Mouse (Mus musculus) naive thymus-derived CD4-positive, alpha-beta T cell, adult 2 months (primary cell): ENCODE measurements around the gene Pcnx.
A peak's percentile ranks its signal among the peaks of the same experiment; 100 is the strongest.

Source experiments
- DNase-seq: peaks from one replicate; pipeline ENCODE4 v3.0.0-alpha.2; 2011; ENCODE audit warnings: low read depth

Pcnx gene

DNA sequence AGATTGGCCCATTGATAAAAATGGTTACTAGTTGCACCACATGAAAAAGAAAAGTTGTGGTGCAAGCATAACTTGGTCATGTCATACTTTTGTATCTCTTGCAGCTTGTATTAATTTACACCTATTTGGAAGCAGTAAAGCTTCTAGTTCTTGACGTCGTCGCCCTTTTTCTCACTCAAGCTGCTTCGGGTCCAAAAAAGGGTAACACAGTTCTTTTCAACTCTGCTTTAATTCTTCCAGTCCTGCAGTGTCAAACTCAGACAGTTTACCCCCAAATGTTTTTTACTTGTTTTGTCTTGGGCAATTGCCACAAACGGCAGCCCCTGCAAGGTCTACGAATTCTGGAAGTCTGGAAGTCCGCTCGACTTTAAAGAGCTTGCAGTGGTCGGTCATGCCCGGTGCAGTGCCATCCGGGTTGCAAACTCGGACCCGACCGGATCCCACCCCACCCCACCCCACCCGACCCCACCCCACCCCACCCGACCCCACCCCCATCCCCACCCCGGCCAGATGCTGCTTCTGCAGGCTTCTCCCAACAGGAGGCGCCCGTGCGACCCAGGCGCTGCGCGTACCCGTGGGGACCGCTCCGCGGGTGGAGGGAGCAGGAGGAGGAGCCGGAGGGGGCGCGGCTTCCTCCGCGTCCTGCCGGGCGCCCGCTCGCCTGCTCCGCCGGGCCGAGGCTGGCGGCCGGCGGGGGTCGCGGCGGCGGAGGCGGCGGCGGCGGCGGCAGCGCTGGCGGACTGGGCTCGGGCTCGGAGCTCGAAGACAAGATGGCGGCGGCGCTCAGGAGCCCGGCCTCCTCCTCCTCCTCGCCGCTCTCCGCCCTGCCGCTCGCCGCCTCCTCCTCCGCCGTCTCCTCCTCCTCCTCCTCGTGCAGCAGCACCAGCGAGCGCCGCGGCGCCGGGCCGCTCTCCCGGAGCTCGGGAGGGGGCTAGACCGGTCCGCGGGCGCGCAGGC, at the start of gene Pcnx:
TSS of gene Pcnx (plus strand) at position 673 of the 957 bp plus-strand sequence.
- DNase-seq: peak; percentile 85

GRCm38 (mm10) chr12:81810417-81810816, 49.4 kb upstream of the Pcnx start:
- DNase-seq: no peak

- DNase-seq: no peak
These were observed 45.1 kb upstream of the Pcnx start for GRCm38 (mm10) chr12:81814742-81815141.

DNA sequence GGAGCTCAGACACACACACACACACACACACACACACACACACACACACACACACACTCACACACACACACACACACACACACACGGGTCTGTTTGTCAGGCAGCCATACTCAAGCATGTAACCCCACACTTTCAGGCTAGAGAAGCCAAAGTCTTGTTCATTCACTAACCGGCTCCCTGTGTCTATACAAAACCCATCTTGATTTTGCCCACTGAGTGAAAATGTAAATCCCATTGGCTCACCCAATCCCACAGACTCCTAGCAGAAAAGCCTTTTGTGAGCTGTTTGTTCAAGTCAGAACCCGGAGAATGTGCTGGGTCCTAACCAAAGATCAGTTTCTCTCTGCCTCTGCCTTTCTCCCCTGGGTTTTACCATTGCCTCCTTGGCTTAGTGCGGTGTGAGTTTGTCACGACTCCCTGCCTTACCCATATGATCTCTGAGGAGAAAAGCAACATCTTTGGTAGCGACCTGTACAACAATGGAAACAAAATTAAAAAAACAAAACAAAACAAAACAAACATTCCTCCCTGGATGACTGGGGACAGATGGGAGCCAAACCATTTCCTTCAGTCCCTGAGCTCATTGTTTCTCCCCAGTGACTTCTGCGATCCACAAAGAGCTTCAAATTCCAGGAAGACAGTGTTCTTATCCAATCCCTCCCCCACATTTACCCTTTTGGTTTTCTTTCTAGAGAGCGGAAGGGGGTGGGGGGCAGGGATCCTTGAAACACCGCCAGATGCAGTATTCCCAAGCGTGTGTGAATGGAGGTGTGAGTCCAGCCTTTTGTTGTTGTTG, 43.3 kb upstream of the Pcnx start:
- DNase-seq: no peak

DNA sequence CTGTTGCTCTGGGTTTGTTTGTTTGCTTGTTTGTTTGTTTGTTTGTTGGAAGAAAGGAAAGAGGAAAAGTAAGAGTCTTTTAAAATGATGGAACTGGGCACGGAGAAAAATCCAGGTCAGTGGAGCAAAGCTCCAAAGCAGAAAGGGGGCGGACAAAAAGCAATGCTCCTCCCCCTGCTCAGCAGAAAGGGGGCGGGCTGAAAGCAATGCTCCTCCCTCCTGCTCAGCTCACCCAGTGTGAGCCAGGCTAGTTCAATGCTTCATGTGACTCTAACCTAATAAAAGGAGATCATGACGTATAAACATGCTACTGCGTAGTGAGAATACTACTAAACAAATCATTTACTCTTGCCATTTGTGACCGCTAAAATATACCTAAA, 42.7 kb upstream of the Pcnx start:
- DNase-seq: no peak

DNA sequence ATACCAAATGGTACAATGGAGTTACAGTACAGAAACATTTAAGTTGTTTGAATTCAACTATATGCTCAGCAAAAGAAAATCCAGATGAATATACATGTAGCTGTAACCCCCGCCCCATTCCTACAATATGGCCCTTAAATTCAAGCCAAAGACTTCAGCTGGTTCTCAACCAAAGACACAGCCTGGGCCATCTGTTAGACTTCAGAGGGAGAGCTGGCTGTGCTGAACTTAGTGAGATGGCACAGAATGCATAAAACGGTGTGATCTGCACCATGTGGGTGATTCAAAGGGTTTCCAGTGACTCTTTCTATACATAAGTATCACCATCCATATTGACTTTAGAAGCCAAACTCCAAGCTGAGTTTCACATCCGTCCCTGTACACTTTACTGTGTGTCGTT, 39.1 kb upstream of the Pcnx start:
- DNase-seq: no peak

DNA sequence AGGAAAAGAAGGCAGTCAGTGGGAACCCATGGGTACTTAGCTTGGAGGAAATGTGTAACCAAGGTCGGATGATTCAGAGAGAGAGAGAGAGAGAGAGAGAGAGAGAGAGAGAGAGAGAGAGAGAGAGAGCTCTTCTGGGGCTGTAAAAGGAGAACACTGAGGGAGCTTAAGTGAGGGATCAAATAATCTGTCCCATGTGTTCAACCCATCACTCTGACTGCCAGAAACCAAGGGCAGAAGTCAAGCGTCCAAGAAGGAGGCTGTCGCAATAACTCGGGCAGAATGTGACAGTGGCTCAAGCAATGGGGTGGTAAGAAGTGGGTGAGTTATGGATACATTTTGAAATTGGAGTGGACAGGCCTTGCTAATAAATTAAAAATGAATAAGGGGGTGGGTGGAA, 37.6 kb upstream of the Pcnx start:
- no peak for DNase-seq

DNA sequence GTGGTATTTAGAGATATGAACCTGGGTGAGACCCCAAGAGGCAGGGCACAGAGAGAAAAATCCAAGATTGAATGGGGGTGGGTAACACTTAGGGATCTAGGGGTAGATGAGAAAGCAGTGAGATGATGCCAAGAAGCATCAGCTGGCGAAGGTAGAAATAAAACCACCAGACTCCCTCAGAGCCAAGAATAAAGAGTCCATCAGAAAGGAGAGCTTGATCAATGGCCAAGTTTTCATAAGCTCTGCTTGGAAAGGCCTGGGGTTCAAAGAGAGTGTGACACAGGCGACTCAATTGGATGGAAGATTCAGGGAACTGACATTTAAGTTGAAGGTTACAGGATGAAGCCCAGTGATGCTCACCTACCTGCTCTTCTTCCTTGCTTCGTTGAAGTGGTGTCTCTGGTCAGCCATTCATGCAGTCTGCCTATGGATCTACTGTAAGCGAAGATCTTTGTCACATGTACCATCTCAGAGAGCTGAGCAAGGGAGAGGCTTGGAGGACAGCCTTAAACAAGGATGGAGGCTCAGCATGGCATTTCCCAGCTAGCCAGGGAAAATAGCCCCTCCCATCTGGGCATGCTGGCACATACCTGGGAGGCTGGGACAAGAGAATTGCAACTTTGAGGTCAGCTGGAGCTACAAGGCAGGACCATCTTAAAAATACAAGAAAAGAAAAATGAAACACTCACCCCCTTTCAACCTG, 36.9 kb upstream of the Pcnx start:
- no peak for DNase-seq

DNA sequence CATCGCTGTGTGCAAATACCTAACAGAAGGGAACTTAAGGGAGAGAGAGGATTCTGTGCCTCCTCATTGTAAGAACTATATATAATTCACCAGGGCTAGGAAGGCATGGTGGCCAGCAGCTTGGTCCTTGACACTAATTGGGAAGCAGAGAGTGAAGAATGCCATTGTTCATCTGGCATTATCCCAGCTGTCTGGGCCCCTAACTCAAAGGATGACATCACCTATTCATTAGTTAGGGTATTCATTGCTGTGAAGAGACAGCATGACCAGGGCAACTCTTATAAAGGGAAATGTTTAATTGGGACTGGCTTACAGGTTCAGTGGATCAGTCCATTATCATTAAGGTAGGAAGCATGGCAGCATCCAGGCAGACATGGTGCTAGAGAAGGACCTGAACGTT, 31.5 kb upstream of the Pcnx start:
- no peak for DNase-seq

GRCm38 (mm10) chr12:81832039-81832738, 27.6 kb upstream of the Pcnx start:
- DNase-seq: no peak

- no peak for DNase-seq
These were observed 26.7 kb upstream of the Pcnx start for GRCm38 (mm10) chr12:81833094-81833493.

GRCm38 (mm10) chr12:81836162-81836561, 23.7 kb upstream of the Pcnx start:
- no peak for DNase-seq

DNA sequence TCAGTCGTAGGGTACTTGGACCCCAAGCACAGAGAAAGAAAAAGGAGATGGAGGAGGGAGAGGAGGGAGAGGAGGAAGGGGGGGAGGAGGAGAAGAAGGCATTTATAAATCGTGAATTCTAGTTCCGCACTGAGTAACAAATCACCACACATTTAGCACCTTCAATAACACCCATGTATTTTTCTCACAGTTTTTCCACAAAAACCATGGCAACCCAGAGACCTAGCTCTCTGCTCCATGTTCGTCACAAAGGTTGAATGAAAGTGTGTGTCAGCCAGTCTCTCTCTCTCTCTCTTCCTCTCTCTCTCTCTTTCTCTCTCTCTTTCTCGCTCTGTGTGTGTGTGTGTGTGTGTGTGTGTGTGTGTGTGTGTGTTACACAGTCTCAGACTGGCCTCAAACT, 22.4 kb upstream of the Pcnx start:
- no peak for DNase-seq

GRCm38 (mm10) chr12:81839663-81840062, 20.2 kb upstream of the Pcnx start:
- peak; percentile 30 for DNase-seq

GRCm38 (mm10) chr12:81841046-81841445, 18.8 kb upstream of the Pcnx start:
- no peak for DNase-seq

GRCm38 (mm10) chr12:81843501-81843900, 16.3 kb upstream of the Pcnx start:
- DNase-seq: no peak

- no peak for DNase-seq
These were observed 15.3 kb upstream of the Pcnx start for GRCm38 (mm10) chr12:81844572-81844971.

DNA sequence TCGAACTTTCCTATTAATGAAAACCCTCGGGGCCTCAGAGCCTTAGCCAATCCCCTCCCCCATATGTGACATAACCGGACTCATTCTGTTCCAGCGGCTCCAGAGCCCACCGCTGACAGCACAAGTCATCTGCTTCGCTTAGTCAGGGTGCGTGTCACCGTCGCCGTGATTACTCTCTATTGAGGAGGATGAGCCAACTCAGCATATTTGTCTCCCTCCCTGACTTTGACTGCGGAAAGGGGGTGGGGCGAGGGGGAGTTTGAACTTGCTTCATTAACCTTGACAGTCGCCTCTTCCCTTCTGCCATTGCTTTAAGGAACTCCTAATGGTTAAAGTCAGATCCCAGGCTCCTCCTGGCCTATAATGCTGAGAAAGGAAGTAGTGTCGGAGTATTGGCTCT, 14.8 kb upstream of the Pcnx start:
- peak; percentile 38 for DNase-seq

GRCm38 (mm10) chr12:81849629-81850028, 10.2 kb upstream of the Pcnx start:
- no peak for DNase-seq

GRCm38 (mm10) chr12:81852551-81852950, 7.3 kb upstream of the Pcnx start:
- DNase-seq: no peak

DNA sequence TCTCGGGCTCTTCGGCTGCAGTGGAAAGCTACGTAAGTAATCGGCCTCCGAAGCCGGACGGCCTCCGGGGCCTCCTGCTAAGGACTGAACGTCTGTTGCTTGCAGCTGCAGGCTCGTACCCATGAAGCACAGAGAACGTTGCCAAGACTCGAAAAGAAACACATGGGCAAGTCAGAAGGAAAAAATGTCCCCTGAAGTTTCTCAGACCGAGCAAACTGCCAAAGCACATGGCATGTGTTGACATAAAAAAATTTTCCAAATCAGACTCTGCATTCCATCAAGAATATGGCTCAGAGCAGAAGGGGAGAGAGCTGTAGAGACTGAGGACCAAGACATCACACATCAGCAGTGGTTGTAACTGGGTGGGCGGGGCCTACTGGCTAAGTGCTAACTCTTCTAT, 6.8 kb upstream of the Pcnx start:
- DNase-seq: no peak

GRCm38 (mm10) chr12:81853543-81853942, 6.3 kb upstream of the Pcnx start:
- DNase-seq: no peak
